Mouse (Mus musculus) lung, embryonic 16.5 days (tissue): ENCODE data around the gene Stat6. TPM values are rescaled to one million over a fixed set of nuclear protein-coding genes. Genes with fewer than 3 reads are reported as not detected.

Experiments
- ATAC-seq: fragments of 200-750 bp; cut with Nextera tagmentation; 2 replicates; pipeline ENCODE4 v1.8.0; 2017; ENCODE audit warnings: low read depth, mild to moderate bottlenecking, moderate library complexity
- H3K27ac ChIP-seq: fragments of 300-500 bp; sonication (generic); 2 replicates; pipeline ENCODE4 v1.5.1; 2014; ENCODE audit warnings: mild to moderate bottlenecking, control low read depth, low read length
- H3K27me3 ChIP-seq: fragments of 300-500 bp; sonication (generic); 2 replicates; pipeline ENCODE4 v1.6.1; 2014; ENCODE audit warnings: low read depth, low read length, mixed read lengths; ENCODE audit not compliant: control insufficient read depth, insufficient read depth
- H3K36me3 ChIP-seq: fragments of 300-500 bp; sonication (generic); 2 replicates; pipeline ENCODE4 v1.6.1; 2014; ENCODE audit warnings: low read length; ENCODE audit not compliant: control insufficient read depth, insufficient read depth
- H3K4me1 ChIP-seq: fragments of 300-500 bp; sonication (generic); replicated peaks from 2 replicates; pipeline ENCODE4 v1.6.1; 2014; ENCODE audit warnings: low read length, mixed read lengths; ENCODE audit not compliant: control insufficient read depth, insufficient read depth
- H3K4me2 ChIP-seq: fragments of 300-500 bp; sonication (generic); 2 replicates; pipeline ENCODE4 v1.6.1; 2014; ENCODE audit warnings: low read depth, low read length, control low read depth
- H3K4me3 ChIP-seq: fragments of 300-500 bp; sonication (generic); 2 replicates; pipeline ENCODE4 v1.5.1; 2014; ENCODE audit warnings: mild to moderate bottlenecking, low read length, control low read depth
- H3K9ac ChIP-seq: fragments of 300-500 bp; sonication (generic); 2 replicates; pipeline ENCODE4 v1.6.1; 2014; ENCODE audit warnings: low read length, control low read depth
- H3K9me3 ChIP-seq: fragments of 300-500 bp; sonication (generic); 2 replicates; pipeline ENCODE4 v1.6.1; 2016; ENCODE audit warnings: low read length; ENCODE audit not compliant: control insufficient read depth
- WGBS: fragments of 180-500 bp; shearing (Covaris S2); extraction: QIAGEN DNeasy Blood & Tissue Kit; methylation state at CpG from one replicate; pipeline ENCODE4 v1.1.7; 2014; 5-methylcytosine and 5-hydroxymethylcytosine counted together
- polyA plus RNA-seq: library from polyadenylated mRNA; unstranded; fragments of >200 nt; fragmentation: Nextera tagmentation; extraction: Ambion mirVana; gene quantifications from 2 replicates; pipeline ENCODE4 v1.2.1, GENCODE M21; 2015

Gene Stat6
- polyA plus RNA-seq: 47.4 and 49.2 TPM in 2 replicates

DNA sequence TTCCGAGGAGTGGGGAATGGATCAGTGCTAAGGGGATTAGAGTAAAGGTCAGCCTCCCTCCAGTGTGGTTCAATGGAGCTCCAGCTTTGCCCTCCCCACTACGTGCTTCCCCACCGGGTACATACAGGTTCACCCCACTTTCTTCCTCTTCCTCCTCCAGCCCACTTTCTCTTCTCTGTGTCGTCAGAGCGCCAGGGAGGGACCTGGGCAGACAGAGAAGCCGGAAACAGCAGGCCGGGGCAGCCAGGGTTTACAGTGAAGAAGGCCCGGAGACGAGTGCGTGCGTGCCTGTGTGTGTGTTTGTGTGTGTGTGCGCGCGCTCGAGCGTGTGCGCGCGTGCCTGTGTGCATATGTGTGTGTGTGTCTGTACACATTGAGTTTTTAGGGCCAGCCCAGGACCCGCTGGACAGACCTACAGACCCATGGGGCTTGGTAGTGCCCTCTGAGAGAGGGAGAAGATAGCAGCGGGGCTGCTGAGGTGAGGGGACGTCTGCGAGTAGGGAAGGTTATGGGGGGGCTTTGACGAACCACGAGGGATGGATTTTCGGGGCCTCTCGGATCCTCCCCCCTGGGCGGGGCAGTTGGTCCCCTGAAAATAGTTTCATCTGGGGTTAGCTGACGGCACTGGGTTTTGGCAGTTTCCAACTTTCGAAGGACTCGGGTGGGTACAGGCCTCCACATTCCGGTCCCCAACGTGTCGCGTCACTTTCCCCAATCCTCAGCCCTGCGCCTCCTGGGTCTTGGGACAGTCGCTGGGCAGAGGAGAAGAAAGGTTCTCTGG, at the start of gene Stat6:
Stat6 (plus strand) TSS at position 215 of the 781 bp plus-strand sequence.
- peak within 1 kb of the TSS; percentile 63 for H3K4me3 ChIP-seq
- peak; percentile 73 for ATAC-seq
- H3K9ac ChIP-seq: peak within 1 kb of the TSS; percentile 84
- H3K4me2 ChIP-seq: peak within 1 kb of the TSS; percentile 63
- no peaks in the 10 kb centered on the region for H3K36me3 ChIP-seq
- H3K27me3 ChIP-seq: no peaks in the 10 kb centered on the region
- 2% methylated on average over 37 of the region's 37 CpGs for WGBS
- H3K9me3 ChIP-seq: no peaks in the 10 kb centered on the region
- peak within 1 kb of the TSS; percentile 96 for H3K27ac ChIP-seq
- H3K4me1 ChIP-seq: peaks cover 17% of the 10 kb centered on the region

DNA sequence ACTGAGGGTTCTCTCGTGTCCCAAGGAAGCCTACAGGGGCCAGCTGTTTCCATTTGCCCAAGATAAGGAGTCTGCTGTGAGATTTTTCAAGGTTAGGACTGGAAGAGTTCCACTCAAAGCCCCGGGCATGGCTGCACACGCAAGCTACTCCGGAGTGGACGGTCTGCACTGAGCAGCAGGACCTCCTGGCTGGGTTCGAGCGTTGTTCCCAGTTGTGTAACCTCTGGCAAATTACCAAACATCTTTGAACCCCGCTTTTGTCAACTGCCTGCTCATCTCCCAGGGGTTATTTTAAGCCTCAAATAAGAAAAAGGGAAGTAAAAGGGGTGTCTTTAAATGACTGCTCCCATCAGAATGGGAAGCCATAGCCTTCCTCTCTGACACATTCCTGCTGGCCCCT, 48.4 kb upstream of the Stat6 start:
- 46% methylated on average over 8 of the region's 8 CpGs for WGBS
- H3K27ac ChIP-seq: peak overlapping the region; percentile 51
- peaks cover 73% of the 10 kb centered on the region for H3K4me1 ChIP-seq
- no peak overlapping the region for H3K9ac ChIP-seq
- no peak overlapping the region for H3K4me2 ChIP-seq
- H3K36me3 ChIP-seq: peaks cover 16% of the 10 kb centered on the region
- no peaks in the 10 kb centered on the region for H3K27me3 ChIP-seq
- H3K4me3 ChIP-seq: no peak overlapping the region
- ATAC-seq: no peak
- no peaks in the 10 kb centered on the region for H3K9me3 ChIP-seq

DNA sequence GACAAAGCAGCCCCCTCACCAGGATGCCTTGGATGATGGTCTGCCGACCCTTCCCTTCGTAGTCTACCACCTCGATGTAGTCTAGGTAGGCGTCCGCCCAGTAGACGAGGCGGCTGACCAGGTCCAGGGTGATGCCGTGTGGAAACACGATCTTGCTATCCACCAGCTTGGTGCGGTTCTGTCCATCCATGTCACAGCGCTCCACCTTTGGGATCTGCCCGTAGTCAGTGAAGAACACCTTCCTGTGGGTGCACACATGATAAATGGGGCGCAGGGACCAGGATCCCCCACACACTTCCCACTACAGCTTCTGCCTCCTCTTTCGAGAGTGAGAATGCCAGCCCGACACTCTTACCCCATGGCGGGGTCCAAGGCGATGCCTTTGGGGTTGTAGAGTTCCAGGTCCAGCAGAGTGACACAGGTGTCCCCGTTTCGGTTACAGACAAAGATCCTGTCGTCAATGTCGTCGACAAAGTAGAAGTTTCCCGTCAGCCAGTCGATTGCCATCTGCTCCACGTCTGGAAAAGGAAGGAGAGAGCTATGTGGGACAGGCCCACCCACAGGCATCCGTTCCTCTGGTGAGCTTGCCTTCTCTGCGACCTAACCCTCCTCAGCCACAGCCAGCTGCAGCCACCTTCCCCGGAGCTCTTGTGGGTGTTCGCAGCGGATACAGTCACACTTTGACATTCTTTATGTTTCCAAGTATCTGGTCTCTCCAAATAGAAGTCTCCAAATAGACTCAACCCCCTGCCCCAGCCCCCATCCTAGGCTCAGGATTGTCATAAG, 47.7 kb upstream of the Stat6 start:
- 69% methylated on average over 30 of the region's 30 CpGs for WGBS
- Histone ChIP-seq H3K36me3 (peaks cover 16% of the 10 kb centered on the region), H3K4me1 (peaks cover 80% of the 10 kb centered on the region), H3K9me3 (no peaks in the 10 kb centered on the region), H3K27ac (peak overlapping the region; percentile 78), H3K4me2 (no peak overlapping the region), H3K4me3 (no peak overlapping the region), H3K27me3 (no peaks in the 10 kb centered on the region), H3K9ac (0 out of 2 replicates have a peak overlapping the region, but pooled peaks have one; percentile 6)
- no peak for ATAC-seq

DNA sequence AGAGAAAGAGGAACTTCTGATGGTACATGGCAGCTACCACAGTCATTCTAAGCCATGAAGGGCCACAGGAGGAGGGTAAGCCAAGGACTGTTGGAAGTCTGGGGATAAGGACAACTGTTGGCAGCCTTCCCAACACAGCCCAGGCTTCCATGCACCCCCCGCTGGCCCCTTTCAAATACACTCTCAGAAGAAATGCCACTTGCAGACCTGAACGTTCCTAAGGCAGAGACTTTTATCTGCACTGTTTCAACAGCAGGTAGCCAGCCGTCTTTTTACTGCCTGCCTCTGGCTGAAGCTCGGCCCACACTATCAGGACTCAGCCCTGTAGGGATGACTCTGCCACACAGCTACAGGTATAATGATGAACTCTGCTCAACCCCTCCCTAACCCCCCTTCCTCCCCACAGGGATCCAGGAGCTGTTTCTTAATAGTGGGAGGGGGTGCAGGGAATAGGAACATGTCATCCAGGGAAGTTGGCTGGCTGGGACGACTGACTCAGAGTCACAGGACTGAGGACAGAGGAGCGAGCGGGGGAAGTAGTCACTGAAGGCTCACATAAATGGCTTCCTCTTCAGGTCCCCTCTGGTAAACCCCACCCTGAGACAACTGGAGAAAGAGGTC, 46.4 kb upstream of the Stat6 start:
- Histone ChIP-seq H3K36me3 (peaks cover 13% of the 10 kb centered on the region), H3K27me3 (no peaks in the 10 kb centered on the region), H3K9me3 (no peaks in the 10 kb centered on the region), H3K4me3 (no peak overlapping the region), H3K27ac (peak overlapping the region; percentile 78), H3K9ac (peak overlapping the region; percentile 33; the same call in 1 of the 2 replicates), H3K4me1 (peaks cover 83% of the 10 kb centered on the region), H3K4me2 (no peak overlapping the region)
- peak; percentile 35 for ATAC-seq
- 34% methylated on average over 7 of the region's 7 CpGs for WGBS

DNA sequence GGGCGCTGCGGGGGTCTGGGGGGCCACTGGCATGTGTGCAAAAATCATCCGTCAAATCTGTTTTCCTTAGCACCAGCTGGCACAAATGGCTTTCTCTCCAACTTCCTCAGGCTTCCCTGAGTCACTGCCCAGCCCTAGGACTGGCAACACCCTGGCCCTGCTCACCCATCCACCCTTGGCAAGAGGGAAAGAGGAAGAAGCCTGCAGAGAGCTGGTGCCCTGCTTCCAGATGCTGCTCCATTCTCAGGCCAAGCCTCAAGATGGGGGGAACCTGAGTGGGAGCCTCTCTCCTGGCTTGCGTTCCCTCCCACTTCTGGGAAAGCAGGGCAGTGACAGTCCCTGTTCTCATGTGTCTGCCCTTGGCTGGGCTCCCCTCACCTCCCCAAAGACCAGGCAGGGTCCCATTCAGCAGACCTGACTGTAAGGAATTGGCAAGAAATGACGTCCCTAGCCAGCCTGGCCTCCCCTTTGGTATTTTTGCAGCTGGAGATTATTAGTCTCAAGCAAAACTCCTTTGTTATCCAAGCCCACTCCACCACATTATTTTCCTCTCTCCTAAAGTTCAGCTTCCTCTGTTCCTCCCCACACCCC, 45.4 kb upstream of the Stat6 start:
- H3K36me3 ChIP-seq: peaks cover 19% of the 10 kb centered on the region
- ATAC-seq: no peak
- H3K4me3 ChIP-seq: no peak overlapping the region
- H3K4me1 ChIP-seq: peaks cover 75% of the 10 kb centered on the region
- H3K9me3 ChIP-seq: no peaks in the 10 kb centered on the region
- no peaks in the 10 kb centered on the region for H3K27me3 ChIP-seq
- no peak overlapping the region for H3K9ac ChIP-seq
- 66% methylated on average over 5 of the region's 5 CpGs for WGBS
- peak overlapping the region; percentile 55 for H3K27ac ChIP-seq
- no peak overlapping the region for H3K4me2 ChIP-seq

DNA sequence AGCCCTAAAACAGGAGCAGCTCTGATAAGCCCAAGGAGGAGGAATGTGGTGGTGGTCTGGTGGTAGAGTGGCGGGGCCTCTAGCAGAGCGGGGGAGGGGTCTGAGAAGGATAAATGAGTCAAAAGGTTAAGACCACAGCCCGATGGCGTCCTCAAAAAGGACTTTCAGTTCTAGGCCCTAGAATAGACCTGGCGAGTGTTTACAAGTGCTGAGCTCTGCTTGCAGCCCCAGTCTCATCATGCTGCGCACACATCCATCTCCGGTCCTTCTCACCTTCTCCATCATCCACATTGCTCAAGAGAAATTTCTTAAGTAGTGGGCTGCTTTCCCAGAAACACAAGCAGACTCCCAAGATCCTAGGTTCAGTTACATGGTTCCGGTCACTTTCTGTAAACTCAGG, 44.2 kb upstream of the Stat6 start:
- no peaks in the 10 kb centered on the region for H3K9me3 ChIP-seq
- peak; percentile 10; the same call in 1 of the 2 replicates for ATAC-seq
- H3K4me3 ChIP-seq: no peak overlapping the region
- peaks cover 15% of the 10 kb centered on the region for H3K36me3 ChIP-seq
- H3K4me2 ChIP-seq: no peak overlapping the region
- no peak overlapping the region for H3K9ac ChIP-seq
- 53% methylated on average over 8 of the region's 8 CpGs for WGBS
- no peaks in the 10 kb centered on the region for H3K27me3 ChIP-seq
- H3K4me1 ChIP-seq: peaks cover 73% of the 10 kb centered on the region
- H3K27ac ChIP-seq: peak overlapping the region; percentile 32; the same call in 1 of the 2 replicates

DNA sequence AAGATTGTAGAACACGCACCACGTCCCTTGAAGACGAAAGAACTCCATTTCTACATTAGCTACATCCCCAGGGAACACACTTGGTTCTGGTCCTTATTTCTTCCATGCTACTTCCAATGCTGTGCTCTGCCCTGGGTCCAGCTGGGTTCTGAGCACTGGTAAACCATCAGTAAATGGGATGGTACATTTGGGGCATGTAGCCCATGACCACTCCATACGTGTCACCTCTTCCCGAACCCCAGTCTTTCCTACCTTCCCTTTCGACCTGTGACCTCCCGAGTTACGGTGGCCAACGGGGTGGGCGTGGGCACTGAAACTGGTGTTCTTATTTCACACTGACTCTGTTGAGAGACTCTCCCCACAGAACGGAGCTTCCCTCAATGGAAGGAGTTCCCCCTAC, 43.5 kb upstream of the Stat6 start:
- Histone ChIP-seq H3K27ac (peak overlapping the region; percentile 87), H3K36me3 (peaks cover 19% of the 10 kb centered on the region), H3K27me3 (no peaks in the 10 kb centered on the region), H3K4me1 (peaks cover 78% of the 10 kb centered on the region), H3K9me3 (no peaks in the 10 kb centered on the region), H3K4me3 (no peak overlapping the region), H3K4me2 (no peak overlapping the region), H3K9ac (no peak overlapping the region)
- WGBS: 83% methylated on average over 11 of the region's 11 CpGs
- ATAC-seq: no peak

DNA sequence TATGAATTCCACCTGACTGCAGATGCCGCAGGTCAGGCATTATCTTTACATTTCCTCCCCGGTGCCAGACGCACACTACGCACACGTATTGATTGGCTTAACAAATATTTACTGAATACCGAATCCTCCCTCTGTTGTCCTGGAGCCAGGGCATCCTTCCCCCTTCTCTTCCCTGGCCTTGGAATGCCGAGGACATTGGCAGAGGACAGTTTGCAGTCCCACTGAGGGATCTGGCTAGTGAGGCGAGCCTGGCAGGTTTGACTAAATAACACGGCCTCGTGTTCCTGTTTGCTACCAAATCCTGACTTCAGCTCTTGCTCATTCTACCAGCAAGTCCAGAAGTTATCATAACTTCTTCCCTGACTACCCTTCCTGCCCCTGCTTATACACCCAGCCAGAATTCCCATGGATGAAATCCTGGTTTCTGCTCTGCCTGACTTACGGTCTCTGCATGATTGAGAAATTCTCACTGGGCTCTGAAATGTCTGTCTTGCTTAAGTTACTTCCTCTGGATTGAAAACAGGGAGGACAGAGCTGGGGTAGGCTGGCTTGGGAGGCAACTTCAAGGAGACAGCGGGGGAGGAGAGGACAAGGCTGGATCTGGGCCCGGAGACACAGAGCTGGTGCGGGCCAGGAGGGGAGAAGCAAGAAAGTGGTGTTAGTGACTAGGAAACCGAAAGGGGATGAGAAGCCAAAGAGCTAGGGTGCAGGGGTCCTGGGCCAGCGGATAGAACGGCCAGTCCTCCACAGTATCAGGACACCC, 42.8 kb upstream of the Stat6 start:
- no peak overlapping the region for H3K4me3 ChIP-seq
- peak overlapping the region; percentile 87 for H3K27ac ChIP-seq
- H3K9ac ChIP-seq: 0 out of 2 replicates have a peak overlapping the region, but pooled peaks have one; percentile 24
- H3K4me2 ChIP-seq: no peak overlapping the region; the same call in 1 of the 2 replicates
- H3K4me1 ChIP-seq: peaks cover 79% of the 10 kb centered on the region
- peaks cover 15% of the 10 kb centered on the region for H3K36me3 ChIP-seq
- WGBS: 36% methylated on average over 17 of the region's 17 CpGs
- H3K9me3 ChIP-seq: no peaks in the 10 kb centered on the region
- ATAC-seq: peak; percentile 79
- no peaks in the 10 kb centered on the region for H3K27me3 ChIP-seq
